Mouse (Mus musculus): ENCODE data around the gene Sirt4.
A peak's percentile ranks its signal among the peaks of the same experiment; 100 is the strongest.
"Not testable (repeated sequence)": the region's sequence is repeated elsewhere in the genome, so short reads cannot be mapped to it uniquely, and the experiment has no call there.

The Sirt4 gene

GRCm38 (mm10) chr5:115483947-115484920 is at the start of gene Sirt4:
Gene Sirt4 (minus strand): TSS chr5:115484725.
- peak; percentile 91 for DNase-seq (ENCODE audit: low spot score)

GRCm38 (mm10) chr5:115531671-115532270 is 47.2 kb upstream of the Sirt4 start:
- no peak for DNase-seq (ENCODE audit: low spot score)

- no peak for DNase-seq (ENCODE audit: low spot score)
Measured at GRCm38 (mm10) chr5:115530447-115530809, 45.9 kb upstream of the Sirt4 start.

- DNase-seq (ENCODE audit: low spot score), result no peak
Measured at GRCm38 (mm10) chr5:115529742-115530446, 45.4 kb upstream of the Sirt4 start.

- DNase-seq (ENCODE audit: low spot score), result no peak
Measured at GRCm38 (mm10) chr5:115529364-115529741, 44.8 kb upstream of the Sirt4 start.

- no peak for DNase-seq (ENCODE audit: low spot score)
Measured at GRCm38 (mm10) chr5:115528128-115528527, 43.6 kb upstream of the Sirt4 start.

GRCm38 (mm10) chr5:115526456-115527202 is 42.1 kb upstream of the Sirt4 start:
- DNase-seq (ENCODE audit: low spot score), result no peak

GRCm38 (mm10) chr5:115525943-115526342 is 41.4 kb upstream of the Sirt4 start:
- DNase-seq (ENCODE audit: low spot score), result no peak

- no peak for DNase-seq (ENCODE audit: low spot score)
Measured at GRCm38 (mm10) chr5:115525416-115525815, 40.9 kb upstream of the Sirt4 start.

- no peak for DNase-seq (ENCODE audit: low spot score)
Measured at GRCm38 (mm10) chr5:115524471-115524870, 39.9 kb upstream of the Sirt4 start.

- DNase-seq (ENCODE audit: low spot score), result peak; percentile 78
Measured at GRCm38 (mm10) chr5:115523971-115524370, 39.4 kb upstream of the Sirt4 start.

GRCm38 (mm10) chr5:115522981-115523499 is 38.5 kb upstream of the Sirt4 start:
- DNase-seq (ENCODE audit: low spot score), result no peak

GRCm38 (mm10) chr5:115522531-115522930 is 38.0 kb upstream of the Sirt4 start:
- DNase-seq (ENCODE audit: low spot score), result no peak

GRCm38 (mm10) chr5:115521553-115522461 is 37.3 kb upstream of the Sirt4 start:
- peak; percentile 88 for DNase-seq (ENCODE audit: low spot score)

- peak; percentile 88 for DNase-seq (ENCODE audit: low spot score)
Measured at GRCm38 (mm10) chr5:115520325-115520869, 35.9 kb upstream of the Sirt4 start.

GRCm38 (mm10) chr5:115518214-115518613 is 33.7 kb upstream of the Sirt4 start:
- DNase-seq (ENCODE audit: low spot score), result not testable (repeated sequence)

GRCm38 (mm10) chr5:115517501-115517900 is 33.0 kb upstream of the Sirt4 start:
- DNase-seq (ENCODE audit: low spot score), result no peak

- DNase-seq (ENCODE audit: low spot score), result no peak
Measured at GRCm38 (mm10) chr5:115516908-115517307, 32.4 kb upstream of the Sirt4 start.

GRCm38 (mm10) chr5:115516081-115516907 is 31.8 kb upstream of the Sirt4 start:
- DNase-seq (ENCODE audit: low spot score), result peak; percentile 44
